Mouse (Mus musculus) spleen, postnatal 10 days (tissue): ENCODE results near the gene Acp7.

Source experiments
- DNase-seq, 2 experiments: peaks; one replicate each; pipeline ENCODE4 v3.0.0; 2021 to 2022; ENCODE audit warnings: low spot score in 2 of 2

The Acp7 gene

DNA sequence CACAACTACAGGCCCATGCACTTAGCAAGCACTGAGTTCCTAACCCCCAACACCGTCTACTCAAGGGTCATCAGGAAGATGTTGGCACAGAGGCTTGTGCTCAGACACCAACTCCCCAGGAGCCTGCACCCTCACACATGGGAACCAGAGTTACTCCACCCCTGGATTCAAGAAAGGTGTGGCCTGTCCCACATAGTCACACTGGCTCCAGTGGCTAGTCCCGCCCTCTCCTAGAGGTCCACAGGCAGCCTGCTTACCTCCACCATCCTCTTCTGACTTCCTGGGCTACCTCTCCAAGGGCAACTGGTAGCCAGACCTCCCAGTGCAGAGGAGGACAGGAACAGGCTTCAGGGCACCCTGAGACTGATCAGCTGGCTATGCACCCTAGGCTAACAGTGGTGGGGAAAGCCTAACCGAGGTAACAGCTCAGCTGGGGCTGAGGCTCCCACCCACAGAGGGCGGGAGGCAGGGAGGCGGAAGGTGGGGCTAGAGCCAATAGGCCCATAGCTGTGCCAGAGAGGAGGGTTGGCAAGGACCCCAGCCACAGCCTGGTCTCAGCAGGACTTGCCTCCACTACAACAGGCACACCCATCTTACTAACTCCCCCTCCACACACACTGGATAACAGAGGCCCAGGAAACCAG is 54.7 kb downstream of the Acp7 start:
- DNase-seq, result peak in 1 of 2 experiments; percentile 51

- DNase-seq, result no peak
Observed at GRCm38 (mm10) chr7:28575597-28575996, 55.5 kb downstream of the Acp7 start.

DNA sequence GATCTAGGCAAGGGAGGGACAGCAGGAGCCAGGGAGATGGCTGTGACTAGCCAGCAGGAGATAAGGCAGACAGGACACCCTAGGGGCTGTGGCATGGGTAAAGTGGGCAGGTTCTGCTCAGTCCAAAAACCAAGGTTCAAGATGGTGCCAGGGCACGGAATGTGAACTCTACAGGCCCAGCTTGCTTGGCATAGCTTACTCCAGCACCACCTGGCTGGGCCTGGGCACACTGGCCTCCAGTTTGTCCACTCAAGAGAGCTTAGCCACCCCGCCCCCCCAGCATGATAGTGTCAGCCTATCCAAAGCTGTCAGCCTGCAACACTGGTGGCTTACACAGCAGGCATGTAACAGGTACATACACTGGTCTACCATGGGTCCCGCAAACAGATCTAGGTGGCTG is 57.9 kb downstream of the Acp7 start:
- DNase-seq, result no peak

DNA sequence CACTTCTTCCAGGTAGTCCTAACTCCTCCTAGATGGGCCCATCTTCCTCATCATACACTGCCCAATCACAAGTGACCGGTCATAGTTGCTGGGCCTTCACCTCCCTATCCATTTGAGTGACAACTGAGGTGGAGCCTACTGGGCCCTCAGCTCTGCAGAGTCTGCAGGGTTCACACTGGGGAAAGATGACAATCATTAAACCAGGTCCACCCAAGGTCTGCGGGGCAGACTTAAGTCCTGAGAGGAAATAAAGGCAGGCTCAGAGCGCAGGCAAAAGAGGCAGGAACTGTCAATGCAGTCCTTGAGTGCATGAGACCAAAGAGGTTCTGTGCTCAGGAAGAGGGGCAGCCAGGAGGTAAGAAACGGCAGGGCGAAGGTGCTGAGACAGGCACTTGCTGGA is 58.4 kb downstream of the Acp7 start:
- DNase-seq, result no peak

GRCm38 (mm10) chr7:28570982-28571682 is 60.0 kb downstream of the Acp7 start:
- DNase-seq, result no peak

DNA sequence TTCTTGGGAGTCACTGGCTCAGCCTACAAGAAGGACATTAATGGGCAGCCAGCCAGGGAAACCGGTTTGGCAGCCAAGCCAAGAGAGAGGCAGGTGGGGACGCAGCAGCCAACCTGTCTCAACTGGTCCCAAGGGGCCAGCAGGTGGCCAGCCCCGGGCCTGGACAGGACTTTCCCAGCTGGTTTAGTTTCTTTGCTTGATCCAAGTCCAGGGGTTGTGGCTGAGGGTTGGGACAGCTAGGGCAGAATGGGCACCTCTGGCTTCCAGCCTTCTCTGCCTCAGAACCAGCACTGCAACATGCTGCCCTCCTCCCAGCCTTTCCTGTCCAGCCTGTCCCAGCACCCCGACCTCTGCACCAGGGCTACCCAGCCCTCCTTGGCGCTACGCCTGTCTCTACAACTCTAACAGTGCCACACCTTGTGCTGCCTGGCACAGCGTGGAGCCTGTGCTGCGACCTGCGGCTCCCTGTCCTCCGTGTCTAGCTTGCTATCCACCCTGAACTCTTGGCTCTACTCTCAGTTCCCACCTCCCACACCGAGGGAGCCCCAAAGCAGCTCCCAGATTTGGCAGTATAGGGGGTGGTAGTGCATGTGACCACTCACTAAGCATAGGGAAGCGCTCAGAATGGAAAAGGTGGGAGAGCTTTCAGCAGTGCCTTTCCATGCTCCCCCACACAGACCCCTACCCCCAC is 60.7 kb downstream of the Acp7 start:
- no peak for DNase-seq

GRCm38 (mm10) chr7:28568253-28568652 is 62.9 kb downstream of the Acp7 start:
- DNase-seq, result peak; percentile 61 to 79

GRCm38 (mm10) chr7:28567539-28567938 is 63.6 kb downstream of the Acp7 start:
- DNase-seq, result no peak

DNA sequence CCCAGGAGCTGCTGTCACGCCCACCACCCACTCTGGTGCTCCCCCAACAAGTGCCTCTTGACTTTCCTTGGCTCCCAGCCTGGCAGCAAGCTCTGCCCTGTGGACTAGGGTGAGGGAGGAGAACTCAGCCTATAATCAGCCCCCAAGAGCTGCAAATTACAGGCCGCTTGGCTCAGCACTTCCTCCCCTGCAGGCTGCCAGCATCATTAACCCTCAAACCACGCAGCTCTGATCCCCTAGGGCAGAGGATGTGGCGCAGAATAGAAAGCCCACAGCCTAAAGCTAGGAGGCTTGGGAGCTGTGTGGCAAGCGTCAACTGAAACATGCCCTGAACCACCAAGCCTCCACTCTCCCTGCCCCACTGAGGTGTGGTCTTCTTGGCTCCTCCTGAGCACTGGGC is 65.7 kb downstream of the Acp7 start:
- DNase-seq, result no peak

- DNase-seq, result no peak
Observed at GRCm38 (mm10) chr7:28562951-28563350, 68.2 kb downstream of the Acp7 start.

DNA sequence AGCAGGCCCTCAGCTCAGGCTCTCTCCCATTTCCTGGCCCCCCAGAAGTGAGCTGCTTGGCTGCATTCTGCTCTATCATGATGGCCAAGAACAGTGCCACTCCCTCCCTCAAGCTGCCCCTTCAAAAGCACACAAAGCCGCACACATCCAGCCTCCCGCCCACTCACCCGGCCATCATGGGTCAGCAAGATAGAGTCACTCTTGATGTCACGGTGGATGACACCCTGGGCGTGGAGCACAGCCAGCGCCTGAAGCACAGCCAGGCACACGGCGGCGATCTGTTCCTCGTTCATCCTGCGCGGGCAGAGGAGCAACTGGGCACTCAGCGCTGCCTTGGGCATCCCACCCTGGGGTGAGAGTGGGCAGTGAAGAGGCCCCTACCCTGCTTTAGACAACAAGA is 68.8 kb downstream of the Acp7 start:
- DNase-seq, result no peak

- no peak for DNase-seq
Observed at GRCm38 (mm10) chr7:28561967-28562366, 69.2 kb downstream of the Acp7 start.

- no peak for DNase-seq
Observed at GRCm38 (mm10) chr7:28560856-28561255, 70.3 kb downstream of the Acp7 start.

- no peak for DNase-seq
Observed at GRCm38 (mm10) chr7:28558486-28558885, 72.6 kb downstream of the Acp7 start.

GRCm38 (mm10) chr7:28557708-28558107 is 73.4 kb downstream of the Acp7 start:
- DNase-seq, result peak in 1 of 2 experiments; percentile 59
